Mouse (Mus musculus): Measurements from ENCODE around the gene Elk3. TPM values are rescaled to one million over a fixed set of nuclear protein-coding genes. Genes with fewer than 3 reads are reported as not detected.

Elk3 gene
- polyA plus RNA-seq, 1 experiment from 2014 or later, result 65.2 TPM

DNA sequence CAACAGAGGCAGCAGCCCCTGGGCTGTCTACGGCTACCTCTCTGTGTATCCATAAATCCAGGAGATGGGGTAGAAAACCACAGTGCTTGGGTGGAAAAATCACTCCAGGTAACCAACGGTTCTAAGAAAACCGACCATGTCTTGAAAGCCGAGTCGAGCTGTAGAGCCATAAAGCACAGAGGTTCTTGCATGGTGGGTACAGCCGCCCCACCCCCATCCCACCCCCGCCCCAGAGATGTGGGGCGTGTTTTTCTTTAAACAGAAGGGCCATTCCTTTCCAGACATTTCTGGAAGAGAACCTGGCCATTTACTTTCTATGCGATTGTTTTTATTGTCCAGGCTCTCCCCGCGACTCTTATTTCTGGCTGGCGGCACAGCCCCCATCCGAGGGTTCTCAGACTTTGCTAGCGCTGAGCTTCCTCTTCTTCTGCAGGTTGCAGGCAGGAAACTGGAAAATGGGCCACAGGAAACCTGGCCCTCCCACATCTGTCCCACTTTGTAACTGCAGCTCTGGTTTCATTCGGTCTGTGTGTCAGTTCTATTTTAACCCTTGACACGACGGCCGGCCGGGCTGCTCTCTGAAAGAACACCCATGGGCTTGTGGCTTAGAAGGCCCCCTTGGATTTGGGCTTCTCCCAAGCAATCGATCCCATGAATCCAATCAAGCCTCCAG is 16.3 kb downstream of the Elk3 start:
- POLR2A ChIA-PET, result no interaction called here
- in situ Hi-C loops (cut with MboI; ENCODE audit: low pct_unique_long_range_greater_than_20kb), result loop anchor here (5.0 to 10.0 kb wide), 4 partner anchors 73 to 260 kb away; no protein-coding TSS in a partner anchor
- ATAC-seq (no peak), DNase-seq (ENCODE audit: low read depth, low spot score) (no peak)
- CTCF ChIA-PET, result interaction anchor here (1.0 to 1.8 kb wide), 2 partner anchors 12 to 225 kb away, joined by 3 to 7 read pairs; no protein-coding TSS in a partner anchor
- no peak for TF ChIP-seq CTCF (IDR thresholded peaks at IDR 0.05)
- no peaks in the 10 kb centered on the region for H3K27me3 ChIP-seq

DNA sequence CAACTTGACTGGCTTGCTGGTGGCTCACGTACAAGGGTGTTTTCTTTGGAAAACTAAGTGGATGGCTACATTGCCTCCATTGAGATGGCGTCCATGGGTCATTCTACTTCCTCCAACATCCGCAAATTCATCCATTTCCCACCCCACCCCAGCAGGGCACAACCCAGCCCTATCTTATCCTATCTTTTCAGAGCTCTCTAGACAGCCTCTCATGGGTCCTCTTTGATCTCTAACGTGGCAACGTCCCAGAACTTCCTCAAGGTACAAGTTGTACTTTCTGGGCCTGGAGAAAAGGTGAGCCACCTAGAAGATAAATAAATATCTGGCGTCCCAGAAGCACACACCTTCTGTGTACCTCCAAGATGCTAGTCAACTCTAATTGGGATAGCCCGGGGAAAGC is 17.3 kb downstream of the Elk3 start:
- CTCF ChIA-PET, result interaction anchor here (0.7 to 3.3 kb wide), 6 partner anchors 10 to 223 kb away, joined by 3 to 11 read pairs (median 6); partner anchors contain the start of gene Cdk17
- no peak for TF ChIP-seq CTCF (IDR thresholded peaks at IDR 0.05)
- DNase-seq (ENCODE audit: low read depth, low spot score) (no peak), ATAC-seq (no peak)
- in situ Hi-C loops (cut with MboI; ENCODE audit: low pct_unique_long_range_greater_than_20kb), result loop anchor here (10.0 kb wide), 2 partner anchors 131 to 261 kb away; no protein-coding TSS in a partner anchor
- H3K27me3 ChIP-seq, result no peaks in the 10 kb centered on the region
- POLR2A ChIA-PET, result interaction anchor here (0.6 kb wide), 1 partner anchor 73 kb away, joined by 3 read pairs; no protein-coding TSS in a partner anchor

DNA sequence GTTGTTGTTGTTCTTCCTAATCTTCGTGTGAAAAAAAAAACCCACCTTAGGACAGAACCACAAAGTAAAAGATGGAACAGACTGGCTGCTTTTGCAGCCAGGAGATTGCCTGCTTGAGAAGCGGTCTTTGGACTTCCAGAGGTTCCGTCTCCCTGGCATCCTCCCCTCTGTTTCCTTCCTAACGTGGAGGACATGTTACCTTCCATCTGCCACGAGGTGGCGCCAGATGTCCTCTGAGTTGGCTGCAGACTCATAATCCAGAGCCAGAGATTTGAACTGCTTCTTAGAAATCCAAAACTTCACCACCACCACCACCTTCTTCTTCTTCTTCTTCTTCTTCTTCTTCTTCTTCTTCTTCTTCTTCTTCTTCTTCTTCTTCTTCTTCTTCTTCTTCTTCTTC is 19.1 kb downstream of the Elk3 start:
- ChIA-PET POLR2A (interaction anchor here (0.6 to 1.6 kb wide), 2 partner anchors 18 to 41 kb away, joined by 3 to 4 read pairs; no protein-coding TSS in a partner anchor), CTCF (interaction anchor here (0.6 to 3.3 kb wide), 14 partner anchors 9 to 239 kb away, joined by 3 to 11 read pairs (median 4); partner anchors contain the start of gene Cdk17)
- DNase-seq (ENCODE audit: low read depth, low spot score), result no peak
- no peaks in the 10 kb centered on the region for H3K27me3 ChIP-seq
- in situ Hi-C loops (cut with MboI; ENCODE audit: low pct_unique_long_range_greater_than_20kb), result loop anchor here (10.0 kb wide), 2 partner anchors 133 to 263 kb away; no protein-coding TSS in a partner anchor
- ATAC-seq, result no peak
- TF ChIP-seq CTCF (IDR thresholded peaks at IDR 0.05), result peak; percentile 66

DNA sequence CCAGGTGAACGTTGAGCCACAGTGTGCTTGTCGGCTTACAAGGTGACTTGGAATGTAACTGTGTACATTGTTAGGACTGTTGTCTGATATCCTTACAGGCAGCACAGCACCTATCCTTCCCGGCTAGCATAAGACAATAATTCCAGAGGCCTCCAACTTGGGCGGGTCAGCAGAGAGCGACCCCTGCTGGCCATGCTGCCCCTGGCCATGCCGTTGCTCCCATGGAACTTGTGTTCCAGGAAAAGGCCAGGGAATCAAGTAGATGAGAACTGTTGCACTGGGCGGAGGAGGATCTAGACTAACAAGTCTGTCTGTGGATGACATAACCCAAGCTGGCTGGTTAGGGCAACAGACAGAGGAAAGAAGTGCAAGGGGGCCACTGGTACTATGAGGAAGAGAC is 19.6 kb downstream of the Elk3 start:
- peak; percentile 56 for ATAC-seq
- no peaks in the 10 kb centered on the region for H3K27me3 ChIP-seq
- in situ Hi-C loops (cut with MboI; ENCODE audit: low pct_unique_long_range_greater_than_20kb), result loop anchor here (10.0 kb wide), 2 partner anchors 133 to 263 kb away; no protein-coding TSS in a partner anchor
- DNase-seq (ENCODE audit: low read depth, low spot score), result no peak
- CTCF ChIA-PET, result interaction anchor here (0.7 to 3.3 kb wide), 14 partner anchors 9 to 238 kb away, joined by 3 to 11 read pairs (median 4); partner anchors contain the start of gene Cdk17
- TF ChIP-seq CTCF (IDR thresholded peaks at IDR 0.05), result peak; percentile 86
- POLR2A ChIA-PET, result interaction anchor here (0.6 to 1.6 kb wide), 3 partner anchors 14 to 41 kb away, joined by 3 to 4 read pairs (median 4); no protein-coding TSS in a partner anchor

DNA sequence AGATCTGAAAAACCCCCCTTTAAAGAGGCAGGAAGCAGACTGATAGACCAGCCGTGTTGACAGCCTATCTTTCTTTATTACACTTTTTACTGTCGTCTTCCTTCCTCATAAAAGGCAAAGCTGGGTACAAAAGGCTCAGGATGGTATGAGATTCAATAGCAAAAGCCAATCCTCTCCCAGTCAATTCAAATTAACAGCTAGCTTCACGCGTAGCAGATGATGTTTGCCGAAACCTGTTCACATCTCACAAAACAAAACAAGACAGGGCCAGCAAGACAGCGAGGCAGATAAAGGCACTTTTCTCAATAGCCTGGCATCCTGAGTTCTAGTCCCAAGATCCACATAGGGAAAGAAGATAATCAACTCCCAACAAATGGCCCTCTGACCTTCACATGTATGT is 21.5 kb downstream of the Elk3 start:
- POLR2A ChIA-PET, result no interaction called here
- no peak for TF ChIP-seq CTCF (IDR thresholded peaks at IDR 0.05)
- H3K27me3 ChIP-seq, result no peaks in the 10 kb centered on the region
- CTCF ChIA-PET, result interaction anchor here (1.2 to 2.5 kb wide), 3 partner anchors 38 to 238 kb away, joined by 4 to 7 read pairs (median 5); no protein-coding TSS in a partner anchor
- ATAC-seq (no peak), DNase-seq (ENCODE audit: low read depth, low spot score) (no peak)
- in situ Hi-C loops (cut with MboI; ENCODE audit: low pct_unique_long_range_greater_than_20kb), result loop anchor here (10.0 kb wide), 1 partner anchor 215 kb away; no protein-coding TSS in a partner anchor

DNA sequence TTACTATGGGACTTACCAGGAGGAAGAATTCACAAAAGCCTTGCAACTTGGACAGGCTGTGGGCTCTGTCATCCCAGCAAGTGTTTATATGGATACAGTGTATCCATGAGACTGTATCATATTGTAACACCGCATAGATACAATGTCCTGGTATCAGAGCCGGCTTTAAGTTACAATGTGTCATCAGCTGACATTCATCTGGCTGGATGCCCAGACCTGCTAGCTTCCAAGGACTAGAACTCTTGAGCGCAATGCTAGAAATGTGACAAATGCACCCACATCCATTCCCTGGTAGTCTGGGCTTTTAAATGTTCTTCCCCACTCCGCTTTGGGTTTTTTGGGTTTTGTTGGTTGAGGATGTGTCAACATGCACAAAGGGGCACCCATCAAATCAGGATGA is 22.6 kb downstream of the Elk3 start:
- DNase-seq (ENCODE audit: low read depth, low spot score) (no peak), ATAC-seq (no peak)
- in situ Hi-C loops (cut with MboI; ENCODE audit: low pct_unique_long_range_greater_than_20kb), result loop anchor here (10.0 kb wide), 1 partner anchor 214 kb away; no protein-coding TSS in a partner anchor
- ChIA-PET CTCF (interaction anchor here (1.1 to 2.5 kb wide), 3 partner anchors 37 to 216 kb away, joined by 3 to 7 read pairs (median 5); partner anchors contain the start of gene Cdk17), POLR2A (interaction anchor here (1.1 kb wide), 1 partner anchor 33 kb away, joined by 3 read pairs; no protein-coding TSS in a partner anchor)
- H3K27me3 ChIP-seq, result no peaks in the 10 kb centered on the region
- TF ChIP-seq CTCF (IDR thresholded peaks at IDR 0.05), result no peak

DNA sequence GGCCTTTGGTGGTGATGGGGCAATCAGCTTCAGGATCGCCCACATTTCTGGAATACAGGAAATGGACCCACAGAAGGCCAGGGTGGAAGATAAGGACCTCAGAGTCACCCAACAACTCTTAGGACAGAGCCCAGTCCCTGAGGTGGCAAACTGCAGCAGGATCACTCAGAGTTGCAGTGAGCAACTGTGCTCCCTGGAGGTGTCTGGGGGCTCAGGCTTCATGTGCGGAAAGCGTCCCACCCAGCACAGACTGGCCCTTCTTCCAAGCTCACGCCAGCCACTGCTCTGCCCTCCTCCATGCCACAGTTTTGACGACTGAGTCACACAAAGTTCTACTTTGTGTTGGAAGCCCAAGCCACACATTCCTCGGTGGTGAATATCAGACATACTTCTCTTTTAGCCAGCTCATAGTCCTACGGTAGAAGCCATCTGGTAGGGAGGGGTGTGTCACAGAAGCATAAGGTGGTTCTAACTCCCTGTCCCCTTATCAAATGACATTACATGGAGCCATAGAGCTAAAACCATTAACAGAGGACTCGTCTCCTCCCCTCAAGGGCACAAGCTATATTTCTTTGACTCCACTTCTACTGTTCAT is 23.3 kb downstream of the Elk3 start:
- CTCF ChIA-PET, result interaction anchor here (1.1 to 2.7 kb wide), 6 partner anchors 11 to 215 kb away, joined by 3 to 11 read pairs (median 6); partner anchors contain the start of gene Cdk17
- DNase-seq (ENCODE audit: low read depth, low spot score) (no peak), ATAC-seq (peak; percentile 90)
- no peaks in the 10 kb centered on the region for H3K27me3 ChIP-seq
- in situ Hi-C loops (cut with MboI; ENCODE audit: low pct_unique_long_range_greater_than_20kb), result loop anchor here (10.0 kb wide), 1 partner anchor 213 kb away; no protein-coding TSS in a partner anchor
- TF ChIP-seq CTCF (IDR thresholded peaks at IDR 0.05), result no peak
- POLR2A ChIA-PET, result interaction anchor here (1.0 to 1.9 kb wide), 3 partner anchors 10 to 33 kb away, joined by 3 to 4 read pairs (median 3); no protein-coding TSS in a partner anchor

DNA sequence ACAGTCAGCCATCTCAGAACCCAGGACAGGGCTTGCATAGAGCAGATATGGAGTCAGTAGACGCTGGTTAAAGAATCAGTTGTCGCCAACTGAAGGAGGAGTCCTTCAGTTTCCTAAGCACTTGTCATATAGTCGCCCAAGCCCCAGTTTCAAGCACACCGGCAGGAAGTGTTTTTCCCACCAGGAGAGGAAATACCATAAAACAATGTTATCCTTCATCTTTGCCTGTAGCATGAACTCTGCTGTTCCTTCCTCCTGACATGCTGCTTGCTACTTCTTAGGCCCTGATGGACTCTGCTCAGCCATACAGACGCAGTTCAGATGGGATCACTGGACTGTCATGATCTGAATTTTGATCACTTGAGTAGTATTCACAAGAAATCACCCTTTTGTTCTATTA is 25.4 kb downstream of the Elk3 start:
- no peaks in the 10 kb centered on the region for H3K27me3 ChIP-seq
- no peak for DNase-seq (ENCODE audit: low read depth, low spot score)
- no peak for ATAC-seq
- TF ChIP-seq CTCF (IDR thresholded peaks at IDR 0.05), result no peak
- in situ Hi-C loops (cut with MboI; ENCODE audit: low pct_unique_long_range_greater_than_20kb), result loop anchor here (10.0 kb wide), 1 partner anchor 211 kb away; no protein-coding TSS in a partner anchor
- ChIA-PET CTCF (interaction anchor here (2.7 kb wide), 1 partner anchor 8 kb away, joined by 11 read pairs; no protein-coding TSS in a partner anchor), POLR2A (no interaction called here)

DNA sequence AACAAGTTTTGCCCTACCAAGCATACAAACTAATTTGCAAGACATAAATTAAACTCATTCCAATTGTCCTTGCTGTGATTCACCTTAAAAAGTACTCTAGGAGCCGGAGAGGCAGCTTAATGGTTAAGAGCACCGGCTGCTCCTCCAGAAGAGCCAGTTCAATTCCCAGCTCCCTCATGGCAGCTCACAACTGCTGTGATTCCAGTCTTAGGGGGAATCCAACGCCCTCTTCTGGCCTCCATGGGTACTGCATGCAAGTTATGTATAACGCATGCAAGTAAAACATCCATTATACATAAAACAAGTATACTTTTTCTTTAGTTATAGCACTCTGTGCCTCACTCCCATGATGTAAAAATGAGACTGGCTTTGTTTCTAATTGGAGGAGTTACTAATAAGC is 27.7 kb downstream of the Elk3 start:
- ATAC-seq (no peak), DNase-seq (ENCODE audit: low read depth, low spot score) (no peak)
- in situ Hi-C loops (cut with MboI; ENCODE audit: low pct_unique_long_range_greater_than_20kb), result loop anchor here (5.0 to 10.0 kb wide), 2 partner anchors 126 to 208 kb away; no protein-coding TSS in a partner anchor
- CTCF ChIA-PET, result interaction anchor here (1.4 kb wide), 1 partner anchor 8 kb away, joined by 4 read pairs; no protein-coding TSS in a partner anchor
- POLR2A ChIA-PET, result no interaction called here
- H3K27me3 ChIP-seq, result no peaks in the 10 kb centered on the region
- no peak for TF ChIP-seq CTCF (IDR thresholded peaks at IDR 0.05)

DNA sequence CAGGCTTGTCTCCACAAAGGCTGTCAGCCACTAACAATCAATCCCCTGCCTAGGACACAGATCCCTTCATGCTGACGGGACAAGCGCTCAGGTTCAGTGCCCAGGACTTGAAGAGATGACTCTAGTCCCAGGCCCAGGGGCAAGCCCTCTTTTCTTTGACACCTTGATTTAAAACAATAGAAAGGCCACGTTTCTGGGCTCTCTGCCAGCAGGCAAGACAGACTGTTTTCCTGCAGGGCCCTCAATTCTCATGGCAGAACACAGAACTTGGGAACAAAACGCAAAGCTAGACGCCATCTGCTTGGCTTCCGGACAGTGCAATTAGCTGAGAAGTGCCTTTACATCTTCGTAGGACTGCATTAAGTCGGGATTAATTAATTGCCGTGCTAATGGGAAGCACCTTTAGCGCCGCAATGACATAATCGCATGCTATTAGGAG is 28.4 kb downstream of the Elk3 start:
- DNase-seq (ENCODE audit: low read depth, low spot score) (no peak), ATAC-seq (no peak)
- no peaks in the 10 kb centered on the region for H3K27me3 ChIP-seq
- TF ChIP-seq CTCF (IDR thresholded peaks at IDR 0.05), result no peak
- ChIA-PET CTCF (interaction anchor here (1.0 to 1.4 kb wide), 2 partner anchors 9 kb away, joined by 3 to 4 read pairs; no protein-coding TSS in a partner anchor), POLR2A (no interaction called here)
- in situ Hi-C loops (cut with MboI; ENCODE audit: low pct_unique_long_range_greater_than_20kb), result loop anchor here (5.0 to 10.0 kb wide), 2 partner anchors 125 to 208 kb away; no protein-coding TSS in a partner anchor

Data from Patski (cell line).